Mouse (Mus musculus) neural tube, embryonic 13.5 days (tissue): ENCODE results near the gene Kcnh2. TPM values are rescaled to one million over a fixed set of nuclear protein-coding genes. Genes with fewer than 3 reads are reported as not detected.

Source experiments
- ATAC-seq: fragments of 200-750 bp; cut with Nextera tagmentation; 2 replicates; pipeline ENCODE4 v1.8.0; 2017; ENCODE audit warnings: low read depth, mild to moderate bottlenecking, moderate TSS enrichment, moderate library complexity
- H3K27ac ChIP-seq: fragments of 300-500 bp; sonication (generic); replicated peaks from 2 replicates; pipeline ENCODE4 v1.5.1; 2015; ENCODE audit warnings: moderate library complexity, mild to moderate bottlenecking, inconsistent platforms
- H3K27me3 ChIP-seq: fragments of 300-500 bp; sonication (generic); 2 replicates; pipeline ENCODE4 v1.6.1; 2015; ENCODE audit warnings: mild to moderate bottlenecking, inconsistent platforms
- H3K36me3 ChIP-seq: fragments of 300-500 bp; sonication (generic); 2 replicates; pipeline ENCODE4 v1.6.1; 2015; ENCODE audit warnings: mild to moderate bottlenecking, inconsistent platforms
- H3K4me1 ChIP-seq: fragments of 300-500 bp; sonication (generic); replicated peaks from 2 replicates; pipeline ENCODE4 v1.6.1; 2015; ENCODE audit warnings: inconsistent platforms
- H3K4me2 ChIP-seq: fragments of 300-500 bp; sonication (generic); 2 replicates; pipeline ENCODE4 v1.6.1; 2015; ENCODE audit warnings: inconsistent platforms, mild to moderate bottlenecking, moderate library complexity
- H3K4me3 ChIP-seq: fragments of 300-500 bp; sonication (generic); 2 replicates; pipeline ENCODE4 v1.5.1; 2015; ENCODE audit warnings: mild to moderate bottlenecking, inconsistent platforms
- H3K9ac ChIP-seq: fragments of 300-500 bp; sonication (generic); 2 replicates; pipeline ENCODE4 v1.6.1; 2015; ENCODE audit warnings: moderate library complexity, mild to moderate bottlenecking, inconsistent platforms
- H3K9me3 ChIP-seq: fragments of 300-500 bp; sonication (generic); 2 replicates; pipeline ENCODE4 v1.6.1; 2016; ENCODE audit warnings: inconsistent platforms
- WGBS: fragments of 180-500 bp; shearing (Covaris S2); methylation state at CpG from one replicate; pipeline ENCODE4 v1.1.7; 2015; 5-methylcytosine and 5-hydroxymethylcytosine counted together
- polyA plus RNA-seq: library from polyadenylated mRNA; unstranded; fragments of >200 nt; fragmentation: Nextera tagmentation; extraction: Ambion mirVana; gene quantifications from 2 replicates; pipeline ENCODE4 v1.2.1, GENCODE M21; 2015

Gene Kcnh2
- polyA plus RNA-seq, 1 experiment from 2014 or later, result 15.5 TPM

- Histone ChIP-seq H3K9me3 (no peaks in the 10 kb centered on the region), H3K36me3 (no peaks in the 10 kb centered on the region), H3K27ac (no peak overlapping the region), H3K4me2 (no peak overlapping the region), H3K4me1 (no peaks in the 10 kb centered on the region), H3K27me3 (no peaks in the 10 kb centered on the region), H3K4me3 (no peak overlapping the region), H3K9ac (no peak overlapping the region)
- WGBS, result 64% methylated on average over 5 of the region's 5 CpGs
- no peak for ATAC-seq
Observed at GRCm38 (mm10) chr5:24299845-24300589, 51.4 kb downstream of the Kcnh2 start.

GRCm38 (mm10) chr5:24291954-24292353, 59.5 kb downstream of the Kcnh2 start:
- Histone ChIP-seq H3K4me2 (no peak overlapping the region), H3K27ac (no peak overlapping the region), H3K9me3 (peaks cover 6% of the 10 kb centered on the region; the same call in 1 of the 2 replicates), H3K36me3 (no peaks in the 10 kb centered on the region), H3K9ac (no peak overlapping the region), H3K4me3 (no peak overlapping the region), H3K4me1 (no peaks in the 10 kb centered on the region), H3K27me3 (no peaks in the 10 kb centered on the region)
- ATAC-seq, result no peak
- 83% methylated on average over 3 of the region's 3 CpGs for WGBS

GRCm38 (mm10) chr5:24286221-24286970, 65.0 kb downstream of the Kcnh2 start:
- Histone ChIP-seq H3K36me3 (no peaks in the 10 kb centered on the region), H3K27me3 (no peaks in the 10 kb centered on the region), H3K9me3 (no peaks in the 10 kb centered on the region), H3K27ac (no peak overlapping the region), H3K4me2 (no peak overlapping the region), H3K4me3 (no peak overlapping the region), H3K9ac (no peak overlapping the region), H3K4me1 (no peaks in the 10 kb centered on the region)
- no peak for ATAC-seq
- WGBS, result 75% methylated on average over 7 of the region's 7 CpGs

GRCm38 (mm10) chr5:24284145-24284544, 67.3 kb downstream of the Kcnh2 start:
- 61% methylated on average over 6 of the region's 6 CpGs for WGBS
- Histone ChIP-seq H3K4me1 (no peaks in the 10 kb centered on the region), H3K27me3 (no peaks in the 10 kb centered on the region), H3K36me3 (no peaks in the 10 kb centered on the region), H3K4me3 (no peak overlapping the region), H3K9ac (no peak overlapping the region), H3K27ac (no peak overlapping the region), H3K9me3 (no peaks in the 10 kb centered on the region), H3K4me2 (no peak overlapping the region)
- no peak for ATAC-seq

GRCm38 (mm10) chr5:24283181-24283580, 68.2 kb downstream of the Kcnh2 start:
- Histone ChIP-seq H3K27me3 (no peaks in the 10 kb centered on the region), H3K4me3 (no peak overlapping the region), H3K9me3 (no peaks in the 10 kb centered on the region), H3K4me2 (no peak overlapping the region), H3K4me1 (no peaks in the 10 kb centered on the region), H3K9ac (no peak overlapping the region), H3K27ac (no peak overlapping the region), H3K36me3 (no peaks in the 10 kb centered on the region)
- 81% methylated on average over 5 of the region's 5 CpGs for WGBS
- no peak for ATAC-seq

GRCm38 (mm10) chr5:24280523-24280922, 70.9 kb downstream of the Kcnh2 start:
- no peak overlapping the region for H3K27ac ChIP-seq
- H3K27me3 ChIP-seq, result no peaks in the 10 kb centered on the region
- no peaks in the 10 kb centered on the region for H3K9me3 ChIP-seq
- WGBS, result 43% methylated on average over 2 of the region's 2 CpGs
- H3K4me2 ChIP-seq, result no peak overlapping the region
- no peak for ATAC-seq
- H3K4me1 ChIP-seq, result no peaks in the 10 kb centered on the region
- no peaks in the 10 kb centered on the region for H3K36me3 ChIP-seq
- H3K9ac ChIP-seq, result no peak overlapping the region
- H3K4me3 ChIP-seq, result no peak overlapping the region

GRCm38 (mm10) chr5:24279527-24279926, 71.9 kb downstream of the Kcnh2 start:
- Histone ChIP-seq H3K9me3 (no peaks in the 10 kb centered on the region), H3K27me3 (no peaks in the 10 kb centered on the region), H3K4me2 (no peak overlapping the region), H3K36me3 (no peaks in the 10 kb centered on the region), H3K4me1 (no peaks in the 10 kb centered on the region), H3K9ac (no peak overlapping the region), H3K27ac (no peak overlapping the region), H3K4me3 (no peak overlapping the region)
- no peak for ATAC-seq
- 92% methylated on average over 4 of the region's 4 CpGs for WGBS

- H3K9ac ChIP-seq, result no peak overlapping the region
- WGBS, result 88% methylated on average over 10 of the region's 10 CpGs
- no peak for ATAC-seq
Observed at GRCm38 (mm10) chr5:24278206-24278605, 73.2 kb downstream of the Kcnh2 start.

GRCm38 (mm10) chr5:24273683-24274621, 77.5 kb downstream of the Kcnh2 start:
- Histone ChIP-seq H3K4me1 (no peaks in the 10 kb centered on the region; the same call in 1 of the 2 replicates), H3K9ac (no peak overlapping the region), H3K27ac (no peak overlapping the region), H3K9me3 (no peaks in the 10 kb centered on the region), H3K4me3 (no peak overlapping the region), H3K4me2 (no peak overlapping the region), H3K36me3 (no peaks in the 10 kb centered on the region), H3K27me3 (no peaks in the 10 kb centered on the region)
- 67% methylated on average over 9 of the region's 9 CpGs for WGBS
- ATAC-seq, result no peak

More at GRCm38 (mm10) chr5:24278206-24278605, 73.2 kb downstream of the Kcnh2 start:
- Histone ChIP-seq H3K9me3 (no peaks in the 10 kb centered on the region), H3K27me3 (no peaks in the 10 kb centered on the region), H3K27ac (no peak overlapping the region), H3K4me3 (no peak overlapping the region), H3K4me1 (no peaks in the 10 kb centered on the region; the same call in 1 of the 2 replicates), H3K36me3 (no peaks in the 10 kb centered on the region), H3K4me2 (no peak overlapping the region)

GRCm38 (mm10) chr5:24270941-24271340, 80.5 kb downstream of the Kcnh2 start:
- H3K27ac ChIP-seq, result no peak overlapping the region
- H3K4me1 ChIP-seq, result peaks cover 6% of the 10 kb centered on the region; the same call in 1 of the 2 replicates
- 80% methylated on average over 4 of the region's 4 CpGs for WGBS
- no peaks in the 10 kb centered on the region for H3K27me3 ChIP-seq
- no peaks in the 10 kb centered on the region for H3K9me3 ChIP-seq
- no peak overlapping the region for H3K4me3 ChIP-seq
- no peaks in the 10 kb centered on the region for H3K36me3 ChIP-seq
- H3K4me2 ChIP-seq, result no peak overlapping the region
- H3K9ac ChIP-seq, result no peak overlapping the region
- ATAC-seq, result no peak
